Mouse (Mus musculus): ENCODE results near the gene Trpm3.
A peak's percentile ranks its signal among the peaks of the same experiment; 100 is the strongest.

The Trpm3 gene

GRCm38 (mm10) chr19:23034933-23035332, 896.1 kb downstream of the Trpm3 start:
- DNase-seq (ENCODE audit: low spot score in 2 of 2) = peak in 1 of 2 experiments; percentile 20

- no peak for DNase-seq (ENCODE audit: low spot score in 2 of 2)
Measured at GRCm38 (mm10) chr19:23035786-23036185, 896.9 kb downstream of the Trpm3 start.

GRCm38 (mm10) chr19:23036782-23037477, 898.1 kb downstream of the Trpm3 start:
- DNase-seq (ENCODE audit: low spot score in 2 of 2) = peak in 1 of 2 experiments; percentile 17

- no peak for DNase-seq (ENCODE audit: low spot score in 2 of 2)
Measured at GRCm38 (mm10) chr19:23037499-23037898, 898.7 kb downstream of the Trpm3 start.

- DNase-seq (ENCODE audit: low spot score in 2 of 2) = no peak
Measured at GRCm38 (mm10) chr19:23038321-23038720, 899.5 kb downstream of the Trpm3 start.

GRCm38 (mm10) chr19:23041483-23042167, 902.8 kb downstream of the Trpm3 start:
- no peak for DNase-seq (ENCODE audit: low spot score in 2 of 2)

GRCm38 (mm10) chr19:23042168-23042733, 903.4 kb downstream of the Trpm3 start:
- no peak for DNase-seq (ENCODE audit: low spot score in 2 of 2)

- DNase-seq (ENCODE audit: low spot score in 2 of 2) = no peak
Measured at GRCm38 (mm10) chr19:23043699-23044098, 904.9 kb downstream of the Trpm3 start.
